Mouse (Mus musculus) erythroblast, embryonic 14.5 days (primary cell): ENCODE measurements around the gene Olfr523.

Experiments used
- GATA1 ChIP-seq: IDR thresholded peaks from 2 replicates; pipeline ENCODE4 v1.6.1; 2012; ENCODE audit warnings: low read length, inconsistent platforms, mixed read lengths
- TAL1 ChIP-seq: IDR thresholded peaks from 3 replicates; pipeline ENCODE4 v1.6.1; 2012; ENCODE audit warnings: low read length, inconsistent platforms, mixed read lengths

DNA sequence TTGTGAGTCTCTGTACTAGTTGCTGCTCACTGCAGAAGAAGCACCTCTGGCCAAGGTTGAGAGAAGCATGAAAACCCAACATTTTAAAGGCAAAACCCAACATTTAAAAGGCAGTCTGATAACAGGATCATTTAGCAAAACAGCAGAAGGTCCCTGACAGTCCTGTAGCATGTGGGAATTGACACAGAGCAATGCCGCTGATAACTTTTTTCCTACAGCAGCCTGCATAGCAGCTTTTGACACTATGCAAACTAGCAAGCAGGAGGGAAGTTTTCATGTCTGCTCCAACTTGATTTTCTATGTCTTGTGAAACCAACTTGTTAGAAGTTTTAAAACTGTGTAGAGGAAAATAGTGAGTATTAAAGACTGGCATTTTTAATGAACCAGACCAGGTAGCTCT is 48.6 kb upstream of the Olfr523 start:
- TF ChIP-seq GATA1, result no peak
- TF ChIP-seq TAL1, result no peak
